Mouse (Mus musculus) R1 (cell line): ENCODE measurements at regions not wholly inside any gene's neighbourhood (a gene's known extent, or its start where the extent isn't known, plus 50 kb on each side); places are given as distances from the start of the nearest gene placed in this dataset.
A peak's percentile ranks its signal among the peaks of the same experiment; 100 is the strongest.

Experiments used
- DNase-seq: peaks from one replicate; pipeline ENCODE4 v3.0.0-alpha.2; 2018; ENCODE audit warnings: low read depth, low spot score

DNA sequence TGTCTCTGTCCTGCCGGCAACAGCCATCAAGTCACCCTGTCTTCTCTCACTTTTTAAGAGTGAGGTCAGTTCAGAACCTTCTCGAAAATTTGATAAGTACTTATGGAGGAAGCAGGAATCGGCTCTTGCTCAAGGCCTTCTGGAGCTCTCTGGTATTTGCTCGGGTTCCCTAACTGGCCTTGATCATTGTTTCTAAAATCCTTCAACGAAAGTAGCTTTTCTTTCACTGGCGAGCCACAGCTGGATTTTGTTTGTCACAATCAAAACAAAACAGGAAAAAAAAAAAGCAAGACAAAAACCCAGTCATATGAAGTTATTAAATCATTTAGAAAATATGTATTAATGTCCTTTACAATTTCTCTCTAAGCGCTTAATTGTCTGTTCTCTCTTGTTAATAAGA is 156.6 kb upstream of the Tex13c2 start:
- no peak for DNase-seq

DNA sequence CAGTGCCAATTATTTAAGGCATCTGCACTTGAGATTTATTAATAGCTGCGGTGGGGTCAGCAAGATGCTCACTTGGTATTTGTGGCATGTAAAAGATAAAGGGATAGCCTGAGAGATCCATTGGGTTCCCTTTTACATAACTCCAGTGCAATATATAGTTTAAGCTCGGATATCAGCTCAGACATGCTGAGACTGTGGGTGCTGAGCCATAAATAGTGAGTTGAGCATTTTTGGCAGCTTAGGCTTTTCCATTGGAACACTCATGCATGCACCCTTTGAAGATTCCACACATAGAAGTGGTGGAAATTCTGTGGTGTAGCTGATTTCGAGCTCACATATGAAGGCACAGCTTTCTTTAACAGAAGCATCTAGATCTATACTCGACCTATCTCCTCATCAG is 155.9 kb upstream of the Tex13c2 start:
- no peak for DNase-seq

DNA sequence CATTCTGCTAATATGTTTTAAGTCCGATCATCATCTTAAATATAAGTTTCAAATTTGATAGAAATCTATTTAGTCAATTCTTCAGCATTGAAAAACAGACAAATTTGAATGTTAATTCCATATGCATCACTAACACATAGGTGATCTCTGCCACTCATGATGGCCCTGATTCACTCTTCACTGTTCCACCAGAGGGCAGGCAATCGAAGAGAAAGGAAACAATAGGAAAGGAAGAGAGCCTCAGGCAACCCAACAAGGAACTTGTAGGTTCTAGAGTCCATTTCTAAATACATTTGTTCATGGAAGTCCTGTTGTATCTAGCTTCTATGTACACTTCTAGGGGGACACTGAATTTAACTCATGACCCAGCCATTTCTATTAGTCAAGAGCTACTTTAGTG is 154.7 kb upstream of the Tex13c2 start:
- peak; percentile 29 for DNase-seq

DNA sequence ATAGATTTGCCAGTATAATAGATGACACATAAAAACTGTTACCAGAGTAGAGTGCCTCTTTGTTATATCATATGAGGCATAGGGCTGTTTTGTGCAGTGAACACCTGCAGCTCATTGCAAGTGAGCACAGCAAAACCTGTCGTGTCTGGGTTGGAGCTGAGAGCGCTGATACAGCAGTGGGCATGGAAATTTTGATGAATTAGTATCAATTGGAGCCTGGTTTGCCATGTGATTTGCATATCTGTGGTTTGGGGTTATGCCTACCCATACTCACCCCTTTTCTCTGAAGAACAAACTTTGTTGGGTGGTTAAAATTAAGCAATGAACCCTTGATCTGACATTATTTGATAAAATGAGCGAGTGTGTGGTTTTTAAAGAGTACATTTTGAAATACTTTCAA is 152.7 kb upstream of the Tex13c2 start:
- DNase-seq, result no peak

DNA sequence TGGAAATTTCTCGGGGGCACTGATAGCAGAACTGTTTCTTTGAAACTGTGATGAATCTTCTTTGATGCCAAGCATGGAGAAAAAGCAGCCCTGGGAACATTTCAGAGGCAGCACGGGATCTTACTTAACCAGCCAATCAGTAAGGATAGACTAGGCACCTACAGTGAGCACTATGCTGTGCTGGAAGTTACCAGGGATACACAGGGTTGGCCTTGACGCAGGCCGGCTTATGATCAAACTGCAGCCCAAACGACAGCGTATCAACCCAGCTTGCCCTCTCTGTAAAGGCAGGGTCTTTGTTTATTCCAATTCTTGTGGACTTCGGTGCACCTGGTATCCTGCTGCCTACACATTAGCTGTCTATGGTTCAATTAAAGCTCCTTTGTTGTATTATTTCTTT is 147.1 kb upstream of the Tex13c2 start:
- DNase-seq, result peak; percentile 50

DNA sequence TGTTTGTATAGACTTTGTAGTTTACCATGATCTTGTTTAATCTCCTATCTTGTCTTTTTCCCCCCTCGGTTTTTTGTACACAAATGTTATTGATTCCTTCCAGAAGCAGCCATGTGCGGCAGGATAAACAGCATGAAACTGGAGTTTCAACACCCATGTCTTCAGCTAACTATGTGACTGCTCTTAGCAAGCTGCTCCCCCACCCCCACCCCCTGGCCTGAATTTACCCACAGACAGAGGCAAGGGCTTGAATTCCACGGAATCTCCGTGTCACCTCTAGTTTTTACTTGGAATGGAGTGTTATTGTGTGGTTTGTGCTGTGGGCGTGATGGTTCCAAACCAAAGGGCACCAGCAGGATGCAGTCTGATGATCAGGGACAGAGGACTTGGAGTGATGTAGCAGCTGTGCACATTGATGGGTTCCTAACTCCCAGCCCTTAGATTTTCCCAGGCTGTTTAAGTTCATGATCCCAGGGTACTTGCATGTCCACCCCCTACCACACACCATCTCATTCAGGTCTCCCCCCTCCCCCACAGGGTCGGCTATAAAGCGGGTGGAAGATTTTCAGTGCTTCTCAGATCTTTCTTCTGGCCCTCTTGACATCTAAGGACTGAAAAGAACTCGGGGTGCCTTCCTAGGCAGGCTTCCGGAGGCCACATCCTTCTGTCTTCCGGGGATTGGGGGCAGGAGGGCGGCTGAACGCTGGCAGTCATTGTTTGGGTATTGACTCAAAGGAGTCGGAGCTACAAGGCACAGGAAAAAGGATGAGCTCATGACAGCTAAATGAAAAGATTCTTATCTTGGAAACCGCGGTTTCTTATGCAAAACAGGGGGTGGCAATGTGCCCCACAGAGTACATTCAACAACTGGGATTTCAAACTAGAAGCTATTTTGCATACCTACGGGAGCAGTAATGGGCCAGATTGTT is 146.3 kb upstream of the Tex13c2 start:
- peak; percentile 94 for DNase-seq

DNA sequence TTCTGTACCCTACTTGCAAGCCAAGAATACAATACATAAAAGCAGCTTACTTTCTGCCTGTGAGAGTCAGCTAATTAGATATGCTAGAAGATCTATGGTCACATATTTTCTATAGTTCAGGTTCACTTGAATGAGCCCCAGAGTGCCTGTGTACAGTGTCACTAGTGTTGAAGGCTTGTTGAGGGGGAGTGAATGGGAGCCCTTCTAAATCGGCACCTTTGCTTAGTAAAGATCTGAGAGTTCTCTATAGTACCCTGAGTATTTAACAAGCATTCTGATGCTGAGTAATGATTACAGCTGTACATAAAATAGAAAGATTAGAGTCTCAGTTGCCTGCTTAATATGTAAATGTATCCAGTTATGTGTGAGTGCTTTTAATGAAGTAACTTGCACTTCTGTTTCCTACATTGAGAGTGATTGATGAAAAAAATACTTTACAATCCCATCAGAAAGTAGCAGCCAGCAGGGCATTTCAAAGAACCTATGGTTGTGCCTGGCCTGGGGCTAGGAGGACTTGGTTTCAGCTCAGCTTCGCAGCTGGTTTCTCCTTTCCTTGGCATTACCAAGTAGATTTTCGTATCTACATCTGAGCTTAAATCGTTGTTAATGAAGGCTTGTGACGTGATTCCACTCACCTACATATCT is 136.8 kb upstream of the Tex13c2 start:
- no peak for DNase-seq

DNA sequence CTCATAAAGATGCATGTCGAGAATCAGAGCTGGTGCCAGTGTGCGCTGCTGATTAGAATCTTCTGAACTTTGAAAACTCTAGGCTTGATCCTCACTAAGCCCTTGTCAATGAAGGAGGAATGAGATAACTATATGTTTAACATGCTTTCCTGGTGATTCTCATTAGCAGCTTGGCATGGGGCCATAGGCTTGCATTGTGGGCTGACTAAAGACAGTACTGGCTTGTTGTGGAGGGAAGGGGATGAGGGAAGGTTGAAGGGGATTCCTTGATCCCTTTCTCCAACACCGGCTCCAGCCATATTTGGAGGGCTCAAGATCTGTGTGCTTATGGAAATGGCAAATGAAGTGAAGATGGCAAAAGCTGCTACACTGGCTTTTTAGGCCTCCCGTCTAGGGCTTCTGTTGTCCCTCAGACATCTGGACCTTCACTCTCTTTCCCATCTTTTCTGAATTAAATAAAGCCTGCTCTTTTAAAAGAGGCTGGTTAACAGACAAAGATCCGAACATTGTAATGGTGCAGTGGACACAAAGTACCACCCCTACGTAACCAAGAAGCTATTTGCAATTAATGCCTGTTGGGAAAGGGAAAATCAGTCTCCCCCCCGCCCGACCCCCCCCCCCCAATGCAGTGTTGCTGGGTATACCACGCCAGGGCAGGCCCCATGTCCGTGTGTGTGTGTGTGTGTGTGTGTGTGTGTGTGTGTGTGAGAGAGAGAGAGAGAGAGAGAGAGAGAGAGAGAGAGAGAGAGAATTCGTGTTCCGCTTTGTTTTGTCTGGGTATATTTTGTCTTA is 129.9 kb upstream of the Tex13c2 start:
- DNase-seq, result no peak

DNA sequence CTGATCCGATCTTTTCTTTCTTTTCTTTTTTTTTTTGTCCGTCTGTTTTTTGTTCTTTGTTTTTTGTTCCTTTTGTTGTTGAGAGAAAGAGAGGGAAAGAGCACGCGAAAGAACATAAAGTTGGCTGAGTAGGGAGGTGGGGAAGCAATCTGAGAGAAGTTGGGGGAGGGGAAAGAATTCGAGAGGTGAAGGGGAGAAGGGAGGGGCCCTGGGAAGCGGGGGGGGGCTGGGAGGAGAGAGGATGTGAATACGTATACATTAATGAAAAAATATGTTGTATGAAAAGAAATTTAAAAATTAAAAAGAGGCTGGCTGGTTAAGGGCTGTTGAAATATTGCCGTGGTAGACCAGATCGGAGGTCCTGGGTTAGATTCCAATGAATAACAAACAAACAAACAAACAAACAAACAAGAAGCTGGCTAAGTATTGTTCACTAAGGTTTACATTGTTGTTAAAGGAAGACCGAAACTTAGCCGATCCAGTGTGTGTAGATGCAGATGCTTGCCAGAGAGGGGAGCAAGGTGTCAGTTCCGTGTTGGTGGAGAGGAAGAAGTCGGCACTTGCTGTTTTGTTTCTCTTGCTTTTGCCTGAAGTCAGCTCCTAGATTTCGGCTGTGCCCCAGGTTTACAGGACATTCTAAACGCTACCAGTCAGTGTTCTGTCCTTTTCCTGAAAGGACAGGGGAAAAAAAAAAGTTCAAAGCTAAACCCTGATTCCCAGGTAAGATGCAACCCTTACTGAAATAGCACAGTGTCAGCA is 129.1 kb upstream of the Tex13c2 start:
- peak; percentile 33 for DNase-seq

DNA sequence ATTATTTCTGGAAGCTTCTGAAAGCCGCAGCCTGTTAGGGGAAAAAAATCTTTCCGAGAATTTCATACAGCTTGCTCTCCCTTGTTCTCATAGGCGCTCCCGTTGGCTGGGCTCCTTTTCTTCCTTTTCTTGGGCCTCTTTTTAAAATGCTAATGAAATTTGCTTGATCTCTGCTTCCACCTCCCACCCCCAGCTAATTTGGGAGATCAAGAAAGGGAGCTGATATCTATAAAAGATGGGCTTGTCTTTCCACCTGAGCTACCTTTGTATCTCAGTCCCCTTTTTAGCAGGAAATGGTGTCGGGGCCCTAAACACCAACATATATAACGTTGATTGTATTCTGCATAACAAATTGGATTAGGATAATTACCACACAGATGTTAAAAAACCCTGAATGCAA is 128.5 kb upstream of the Tex13c2 start:
- DNase-seq, result no peak

DNA sequence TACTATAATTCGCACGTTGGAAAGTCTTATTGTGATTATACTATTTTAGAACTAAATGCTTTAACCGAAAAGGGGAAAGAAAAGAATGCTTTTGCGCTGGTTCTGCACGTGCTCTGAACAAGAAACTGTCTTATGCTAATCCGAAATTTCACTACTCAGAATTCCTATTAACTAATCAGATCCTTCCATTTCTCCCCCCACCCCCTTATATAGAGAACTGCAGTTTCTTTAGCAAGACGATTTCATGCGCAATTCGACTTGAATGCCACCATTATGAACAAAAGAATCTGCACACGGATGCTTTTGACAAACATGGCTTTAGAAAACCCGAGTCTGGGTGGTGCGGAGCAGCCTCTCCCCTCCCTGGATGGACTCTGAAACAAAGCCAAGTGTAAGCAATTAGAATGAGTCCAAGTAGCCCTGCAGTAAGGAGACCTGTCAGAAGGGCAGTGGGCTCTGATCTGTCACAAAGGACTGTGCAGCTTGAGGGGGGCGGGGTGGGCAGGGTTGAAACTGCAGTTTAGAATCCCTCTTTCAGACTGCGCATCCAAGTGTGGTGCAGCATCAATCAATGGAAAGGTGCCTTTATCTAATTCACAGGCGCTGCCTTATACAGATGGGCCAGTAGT is 128.0 kb upstream of the Tex13c2 start:
- DNase-seq, result no peak

DNA sequence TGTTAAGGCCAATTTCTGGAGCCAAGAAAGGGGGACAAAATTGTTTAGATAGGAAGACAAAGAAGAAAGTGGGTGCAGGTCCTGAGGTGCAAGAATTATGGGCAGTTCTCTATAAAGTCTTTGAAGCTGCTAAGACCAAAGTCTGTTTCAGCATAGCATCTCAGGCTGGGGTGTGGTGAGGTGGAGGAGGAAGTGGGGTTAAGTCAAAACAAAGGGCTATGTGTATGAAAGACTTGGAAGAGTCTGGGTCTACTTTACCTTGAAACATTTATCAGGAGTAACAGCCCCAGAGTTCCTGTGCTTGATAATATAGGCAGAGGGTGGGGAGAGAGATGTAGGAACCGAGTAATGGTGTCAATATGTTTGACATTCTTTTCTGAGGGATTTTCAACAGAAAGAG is 125.4 kb upstream of the Tex13c2 start:
- DNase-seq, result no peak

DNA sequence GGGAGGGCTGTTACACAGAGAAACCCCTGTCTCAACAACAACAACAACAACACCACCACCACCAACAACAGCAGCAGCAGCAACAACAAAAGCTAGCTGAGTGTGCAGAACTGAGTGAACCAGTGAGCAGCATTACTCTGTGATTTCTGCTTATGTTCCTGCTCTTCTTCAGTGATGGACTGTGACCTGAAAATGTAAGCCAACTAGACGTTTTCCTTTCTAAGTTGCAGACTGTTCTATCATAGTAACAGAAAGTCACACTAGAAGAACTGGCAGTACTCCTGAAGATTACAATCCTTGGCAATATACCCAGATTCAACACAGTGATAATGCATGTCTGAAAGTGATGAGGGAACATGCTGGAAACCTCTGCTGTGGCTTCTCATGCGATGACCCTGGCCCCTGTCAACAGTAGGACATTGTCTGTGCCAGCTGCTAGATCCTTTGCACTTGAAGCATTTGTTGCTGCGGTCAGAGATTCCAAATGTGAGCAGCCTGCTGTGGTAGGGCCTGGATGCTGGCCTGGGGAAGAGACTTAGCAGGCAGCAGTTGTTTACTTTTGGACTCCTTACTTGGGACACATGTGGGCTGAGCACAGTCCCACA is 115.6 kb upstream of the Tex13c2 start:
- DNase-seq, result no peak

DNA sequence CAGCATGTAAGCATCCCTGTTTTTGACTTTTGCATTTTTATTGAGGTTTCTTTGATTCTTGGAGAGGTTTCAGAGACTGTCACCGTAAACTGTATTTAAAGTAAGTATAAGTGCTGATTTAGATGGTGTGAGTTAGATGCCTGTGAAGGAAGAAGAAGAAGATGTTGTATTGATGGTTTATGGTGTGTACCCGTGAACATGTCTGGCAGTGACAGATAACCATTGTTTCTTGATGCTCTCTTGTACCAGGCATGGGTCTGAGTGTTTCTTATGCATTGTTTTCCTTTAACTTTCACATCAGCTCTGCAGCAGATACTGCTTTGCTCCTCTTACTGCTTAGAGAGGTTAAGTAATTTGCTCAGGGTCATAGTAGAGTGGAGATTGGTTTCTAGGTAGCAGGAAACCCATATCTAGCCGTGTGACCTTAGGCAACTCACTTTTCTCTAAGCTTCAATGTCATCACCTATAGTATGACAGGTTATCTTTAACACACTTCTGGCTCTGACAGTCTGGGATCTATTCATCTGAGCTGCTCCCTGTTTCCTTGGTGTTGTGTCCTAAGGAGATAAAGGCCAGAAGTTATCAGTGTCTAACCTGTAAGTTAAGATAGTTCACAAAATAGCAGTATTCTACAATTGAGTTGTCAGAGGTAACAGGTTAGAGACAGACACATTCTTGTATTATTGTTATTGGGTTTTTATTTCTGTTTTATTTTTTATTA is 95.5 kb upstream of the Tex13c2 start:
- DNase-seq, result no peak

DNA sequence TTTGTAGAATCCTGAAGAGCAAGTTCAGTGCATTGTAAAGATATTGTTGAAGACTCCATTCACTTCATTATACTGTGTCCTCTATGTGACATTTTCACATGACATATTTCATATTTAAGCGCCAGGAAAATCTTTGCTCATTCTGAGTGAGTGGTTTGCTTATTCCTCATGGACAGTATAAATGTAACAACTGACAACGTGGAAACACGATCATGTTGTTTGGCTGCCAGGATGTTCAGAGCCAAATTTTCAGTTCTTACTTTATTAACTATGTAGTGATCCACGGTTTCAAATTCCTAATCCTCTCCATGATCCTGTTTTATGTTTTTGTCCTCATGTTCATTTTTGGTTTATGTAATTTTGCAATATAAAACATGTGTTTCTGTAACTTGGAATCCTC is 93.0 kb upstream of the Tex13c2 start:
- no peak for DNase-seq

DNA sequence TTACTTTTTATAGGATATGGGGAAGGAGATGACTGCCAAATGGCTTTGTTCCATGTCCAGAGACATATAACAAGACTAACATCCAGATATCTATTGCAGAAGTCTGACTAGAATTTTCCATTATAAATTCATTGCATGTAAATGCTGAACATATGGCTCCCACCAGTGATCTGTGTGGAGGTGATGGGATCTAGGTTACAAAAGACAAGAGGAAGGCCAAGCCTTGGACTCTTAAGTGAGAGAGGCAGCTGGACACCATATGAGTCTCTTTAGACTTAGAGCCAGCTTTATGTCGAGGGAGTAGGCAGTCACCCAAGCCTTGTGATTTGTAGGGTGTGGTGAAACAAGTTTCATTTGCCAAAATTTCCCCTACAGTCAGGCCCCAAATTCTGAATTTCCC is 90.7 kb upstream of the Tex13c2 start:
- no peak for DNase-seq

DNA sequence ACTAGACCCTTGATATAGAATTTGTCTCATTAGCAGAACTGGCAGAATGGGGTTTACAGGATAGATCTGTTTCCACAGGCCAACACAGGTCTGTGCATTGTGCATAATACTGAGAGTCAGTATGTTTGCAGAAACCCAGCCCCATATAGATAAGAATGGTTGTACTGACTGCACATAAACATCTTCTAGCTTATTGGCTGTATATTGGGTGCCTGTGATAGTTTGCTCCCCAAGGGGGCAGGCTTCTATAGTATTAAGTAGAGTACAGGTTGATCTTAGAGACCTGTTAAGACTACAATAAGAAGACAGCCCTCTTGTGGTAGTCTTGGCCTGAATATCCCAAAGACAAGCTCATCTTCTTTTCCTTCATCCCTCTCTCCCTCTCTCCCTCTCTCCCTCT is 90.1 kb upstream of the Tex13c2 start:
- DNase-seq, result peak; percentile 59

DNA sequence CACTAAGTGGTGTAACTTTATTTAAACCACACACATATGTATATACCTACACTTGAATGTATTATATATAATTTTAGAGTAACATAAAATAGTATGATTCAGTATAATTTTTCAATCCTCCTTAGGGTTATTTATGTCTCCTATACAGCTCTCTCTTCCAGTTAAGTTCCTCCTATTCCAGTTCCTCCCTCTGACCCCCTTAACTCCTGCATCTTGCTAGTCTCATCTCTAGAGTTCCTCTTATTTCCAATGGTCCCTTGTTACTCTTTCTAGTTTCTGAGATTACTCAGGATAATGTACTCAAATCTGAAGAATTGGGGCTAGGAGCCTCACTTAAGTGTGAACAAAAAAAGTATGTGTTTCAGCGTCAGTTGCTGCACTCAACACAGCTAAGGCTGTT is 88.4 kb upstream of the Tex13c2 start:
- DNase-seq, result no peak

DNA sequence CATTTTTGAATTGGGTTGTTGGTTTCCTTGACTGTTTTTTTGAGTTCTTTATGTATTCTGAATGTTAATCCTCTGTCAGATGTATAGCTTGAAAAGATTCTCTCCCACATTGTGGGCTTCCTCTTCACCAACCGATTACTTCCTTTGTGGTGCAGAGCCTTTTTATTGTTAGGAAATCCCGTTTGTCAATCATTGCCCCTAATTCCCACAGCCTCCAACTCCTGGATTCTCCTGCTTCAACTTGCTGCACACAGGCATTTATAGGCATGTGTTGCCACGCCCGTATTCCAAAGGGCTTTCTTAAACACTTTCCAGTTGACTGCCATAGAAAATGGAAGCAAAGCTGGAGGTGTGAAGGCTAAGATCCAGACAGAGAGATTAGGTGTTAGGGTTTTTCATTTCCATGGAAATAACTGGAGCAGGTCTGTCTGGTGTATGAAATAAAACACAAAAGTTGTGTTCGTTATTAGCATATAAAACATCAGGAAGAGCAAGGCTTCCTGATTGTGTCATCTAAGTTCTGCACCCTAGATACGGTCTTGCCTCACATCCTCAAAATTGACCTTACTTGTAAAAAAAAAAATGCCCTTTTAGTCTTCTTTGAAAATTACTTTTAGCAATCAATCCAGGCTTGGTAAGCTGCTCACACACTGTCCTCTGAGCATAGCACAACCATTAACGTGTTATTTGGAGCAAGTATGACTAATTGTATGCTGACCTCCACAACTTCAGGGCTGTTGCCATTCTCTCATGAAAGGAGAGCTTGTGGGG is 87.7 kb upstream of the Tex13c2 start:
- peak; percentile 44 for DNase-seq

DNA sequence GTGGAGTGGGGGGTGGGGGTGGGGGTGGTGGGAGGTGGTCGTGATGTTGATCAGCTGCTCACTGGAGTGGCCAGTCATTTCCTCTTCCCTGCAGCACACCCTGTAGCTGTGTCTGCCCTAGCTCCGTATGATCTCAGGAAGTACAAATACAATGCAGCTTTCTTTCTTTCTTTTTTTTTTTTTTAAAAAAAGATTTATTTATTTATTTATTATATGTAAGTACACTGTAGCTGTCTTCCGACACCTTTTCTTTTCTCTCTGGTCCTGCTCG is 87.2 kb upstream of the Tex13c2 start:
- DNase-seq, result no peak
